Mouse (Mus musculus): ENCODE data around the gene Lpcat2b.

DNA sequence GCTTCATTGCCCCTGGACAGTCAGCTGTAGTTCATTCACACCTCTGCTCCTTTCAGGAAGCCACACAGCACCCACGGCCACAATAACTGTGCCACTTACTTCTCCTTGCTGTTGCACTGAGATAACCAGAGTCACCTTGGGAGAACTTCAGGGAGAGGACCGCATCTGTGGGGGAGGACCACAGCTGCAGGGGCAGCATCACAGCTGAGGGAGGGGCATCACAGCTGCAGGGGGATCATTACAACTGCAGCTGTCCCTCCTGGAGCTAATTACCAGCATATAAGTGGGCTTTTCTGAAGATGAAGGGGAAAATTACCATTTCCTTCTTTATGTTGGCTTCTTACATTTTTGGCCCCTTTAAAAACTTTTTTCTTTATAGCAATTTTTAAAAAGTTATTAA, 36.9 kb upstream of the Lpcat2b start:
- TF ChIP-seq CTCF (IDR thresholded peaks at IDR 0.05; ENCODE audit: extremely low read depth, insufficient read length, insufficient replicate concordance, low read depth, low read length) (no peak), POLR2A (IDR thresholded peaks at IDR 0.05; ENCODE audit: low read depth, low read length) (no peak)
